Mouse (Mus musculus): ENCODE measurements at regions not wholly inside any gene's neighbourhood (a gene's known extent, or its start where the extent isn't known, plus 50 kb on each side); places are given as distances from the start of the nearest gene placed in this dataset.

- TF ChIP-seq ZC3H11A (IDR thresholded peaks at IDR 0.05; ENCODE audit: borderline replicate concordance, low read depth, low read length) (no peak), ZNF384 (IDR thresholded peaks at IDR 0.05; ENCODE audit: low read depth, low read length) (no peak)
Measured at GRCm38 (mm10) chr9:87421175-87421574, 165.8 kb upstream of the Cep162 start.
